Mouse (Mus musculus): ENCODE results near the gene Crocc2. TPM values are rescaled to one million over a fixed set of nuclear protein-coding genes. Genes with fewer than 3 reads are reported as not detected.

The Crocc2 gene
- polyA plus RNA-seq, 1 experiment from 2014 or later: 0.04 TPM

GRCm38 (mm10) chr1:93197916-93198315, 29.4 kb downstream of the Crocc2 start:
- WGBS: 73% methylated on average over 3 of the region's 3 CpGs
- no peaks in the 10 kb centered on the region for H3K27me3 ChIP-seq (ENCODE audit: control insufficient read depth, insufficient read depth, low read length)
- no peak overlapping the region for H3K4me3 ChIP-seq (ENCODE audit: low read depth, low read length)
- no peaks in the 10 kb centered on the region for H3K36me3 ChIP-seq (ENCODE audit: control insufficient read depth, insufficient read depth, low read length)
- ATAC-seq (ENCODE audit: low FRiP score, low TSS enrichment) (no peak), DNase-seq (ENCODE audit: low spot score) (no peak)
- no peak overlapping the region for H3K4me2 ChIP-seq (replicated peaks; ENCODE audit: low read depth)
- no peak overlapping the region for H3K9ac ChIP-seq (ENCODE audit: low read length)
- no peaks in the 10 kb centered on the region for H3K4me1 ChIP-seq (replicated peaks; ENCODE audit: control insufficient read depth, insufficient read depth)
- TF ChIP-seq CTCF (IDR thresholded peaks at IDR 0.05; ENCODE audit: low read depth) (no peak), EP300 (optimal IDR thresholded peaks at IDR 0.05) (no peak)
- H3K9me3 ChIP-seq (ENCODE audit: control insufficient read depth, low read length): no peaks in the 10 kb centered on the region
- H3K27ac ChIP-seq (replicated peaks): no peak overlapping the region

- Histone ChIP-seq H3K36me3 (ENCODE audit: control insufficient read depth, insufficient read depth, low read length) (no peaks in the 10 kb centered on the region), H3K4me2 (replicated peaks; ENCODE audit: low read depth) (no peak overlapping the region), H3K4me1 (replicated peaks; ENCODE audit: control insufficient read depth, insufficient read depth) (peaks cover 6% of the 10 kb centered on the region; the same call in 1 of the 2 replicates), H3K9me3 (ENCODE audit: control insufficient read depth, low read length) (no peaks in the 10 kb centered on the region), H3K9ac (ENCODE audit: low read length) (no peak overlapping the region), H3K4me3 (ENCODE audit: low read depth, low read length) (no peak overlapping the region), H3K27ac (replicated peaks) (no peak overlapping the region), H3K27me3 (ENCODE audit: control insufficient read depth, insufficient read depth, low read length) (no peaks in the 10 kb centered on the region)
- WGBS: 65% methylated on average over 12 of the region's 12 CpGs
- peak; percentile 53 for TF ChIP-seq CTCF (IDR thresholded peaks at IDR 0.05; ENCODE audit: low read depth)
- TF ChIP-seq EP300 (optimal IDR thresholded peaks at IDR 0.05): no peak
- ATAC-seq (ENCODE audit: low FRiP score, low TSS enrichment): no peak
- no peak for DNase-seq (ENCODE audit: low spot score)
Measured at GRCm38 (mm10) chr1:93206277-93206970, 37.9 kb downstream of the Crocc2 start.

- Histone ChIP-seq H3K27me3 (ENCODE audit: control insufficient read depth, insufficient read depth, low read length) (no peaks in the 10 kb centered on the region), H3K27ac (replicated peaks) (no peak overlapping the region), H3K9me3 (ENCODE audit: control insufficient read depth, low read length) (no peaks in the 10 kb centered on the region), H3K4me3 (ENCODE audit: low read depth, low read length) (no peak overlapping the region), H3K9ac (ENCODE audit: low read length) (no peak overlapping the region), H3K4me2 (replicated peaks; ENCODE audit: low read depth) (no peak overlapping the region), H3K4me1 (replicated peaks; ENCODE audit: control insufficient read depth, insufficient read depth) (peaks cover 7% of the 10 kb centered on the region; the same call in 1 of the 2 replicates), H3K36me3 (ENCODE audit: control insufficient read depth, insufficient read depth, low read length) (no peaks in the 10 kb centered on the region)
- TF ChIP-seq CTCF (IDR thresholded peaks at IDR 0.05; ENCODE audit: low read depth): no peak
- TF ChIP-seq EP300 (optimal IDR thresholded peaks at IDR 0.05): no peak
- 73% methylated on average over 4 of the region's 4 CpGs for WGBS
- ATAC-seq (ENCODE audit: low FRiP score, low TSS enrichment) (no peak), DNase-seq (ENCODE audit: low spot score) (no peak)
Measured at GRCm38 (mm10) chr1:93207536-93208064, 39.1 kb downstream of the Crocc2 start.

GRCm38 (mm10) chr1:93210213-93210641, 41.7 kb downstream of the Crocc2 start:
- ATAC-seq (ENCODE audit: low FRiP score, low TSS enrichment): peak; percentile 68; the same call in 1 of the 2 replicates
- Histone ChIP-seq H3K4me1 (replicated peaks; ENCODE audit: control insufficient read depth, insufficient read depth) (peaks cover 7% of the 10 kb centered on the region; the same call in 1 of the 2 replicates), H3K4me3 (ENCODE audit: low read depth, low read length) (no peak overlapping the region), H3K9ac (ENCODE audit: low read length) (no peak overlapping the region), H3K27me3 (ENCODE audit: control insufficient read depth, insufficient read depth, low read length) (no peaks in the 10 kb centered on the region), H3K36me3 (ENCODE audit: control insufficient read depth, insufficient read depth, low read length) (no peaks in the 10 kb centered on the region), H3K9me3 (ENCODE audit: control insufficient read depth, low read length) (no peaks in the 10 kb centered on the region), H3K27ac (replicated peaks) (peak overlapping the region; percentile 63), H3K4me2 (replicated peaks; ENCODE audit: low read depth) (peak overlapping the region; percentile 20; the same call in 1 of the 2 replicates)
- peak; percentile 73 for DNase-seq (ENCODE audit: low spot score)
- 3% methylated on average over 9 of the region's 9 CpGs for WGBS
- TF ChIP-seq CTCF (IDR thresholded peaks at IDR 0.05; ENCODE audit: low read depth) (peak; percentile 26), EP300 (optimal IDR thresholded peaks at IDR 0.05) (no peak)

- no peak overlapping the region for H3K4me3 ChIP-seq (ENCODE audit: low read depth, low read length)
- H3K9ac ChIP-seq (ENCODE audit: low read length): no peak overlapping the region
- H3K27ac ChIP-seq (replicated peaks): peak overlapping the region; percentile 63
- WGBS: 61% methylated on average over 11 of the region's 11 CpGs
- peaks cover 7% of the 10 kb centered on the region; the same call in 1 of the 2 replicates for H3K4me1 ChIP-seq (replicated peaks; ENCODE audit: control insufficient read depth, insufficient read depth)
- H3K27me3 ChIP-seq (ENCODE audit: control insufficient read depth, insufficient read depth, low read length): no peaks in the 10 kb centered on the region
- DNase-seq (ENCODE audit: low spot score) (no peak), ATAC-seq (ENCODE audit: low FRiP score, low TSS enrichment) (no peak)
- H3K4me2 ChIP-seq (replicated peaks; ENCODE audit: low read depth): no peak overlapping the region
- H3K36me3 ChIP-seq (ENCODE audit: control insufficient read depth, insufficient read depth, low read length): no peaks in the 10 kb centered on the region
- H3K9me3 ChIP-seq (ENCODE audit: control insufficient read depth, low read length): no peaks in the 10 kb centered on the region
- TF ChIP-seq EP300 (optimal IDR thresholded peaks at IDR 0.05): no peak
- TF ChIP-seq CTCF (IDR thresholded peaks at IDR 0.05; ENCODE audit: low read depth): no peak
Measured at GRCm38 (mm10) chr1:93211019-93211418, 42.5 kb downstream of the Crocc2 start.

Data from stomach, postnatal 0 days (tissue).